Mouse (Mus musculus): ENCODE measurements around the gene Olfr996. TPM values are rescaled to one million over a fixed set of nuclear protein-coding genes. Genes with fewer than 3 reads are reported as not detected.

The Olfr996 gene
- polyA plus RNA-seq (2012; rRNA removed): not detected in 2 replicates

DNA sequence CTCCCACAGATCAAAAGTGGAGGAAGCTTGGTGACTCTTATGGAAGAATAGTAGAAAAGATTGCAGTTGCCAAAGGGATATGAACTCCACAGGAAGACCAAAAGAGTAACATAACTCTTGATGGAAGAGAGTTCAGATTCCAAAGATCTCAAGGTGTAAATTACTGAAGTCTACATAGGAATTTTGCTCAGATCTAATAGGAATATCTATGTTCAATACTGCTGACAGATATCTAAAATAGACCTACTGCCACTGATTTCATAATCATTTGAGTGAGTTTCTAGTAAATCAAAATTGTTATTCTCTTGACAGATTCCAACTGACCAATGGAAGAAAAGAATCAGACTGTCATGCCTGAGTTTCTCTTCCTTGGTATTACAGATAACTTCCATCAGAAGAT is at the start of gene Olfr996:
Gene Olfr996 (plus strand): TSS at position 301 of the 400 bp plus-strand sequence.

DNA sequence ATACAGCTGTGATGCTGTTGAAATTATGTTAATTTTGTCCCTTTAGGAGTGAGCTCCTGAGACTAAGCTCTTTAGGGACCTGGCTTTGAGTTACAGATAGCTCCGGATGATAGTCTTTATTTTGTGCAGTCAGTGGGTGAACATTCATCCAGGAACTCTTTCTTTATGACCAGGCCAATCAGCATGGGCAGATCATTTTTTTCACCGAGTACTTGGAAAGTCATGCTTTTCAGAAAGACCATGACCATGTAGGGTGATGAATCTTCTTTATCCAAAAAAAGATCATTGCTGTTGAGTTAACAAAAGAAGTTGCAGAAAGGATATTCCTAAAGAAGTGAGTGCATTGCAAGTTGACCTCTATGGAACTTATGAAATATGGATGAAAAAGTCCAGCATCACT is 9.6 kb downstream of the Olfr996 start, which contains the start of gene Olfr998:
Gene Olfr998 (plus strand): TSS at position 301 of the 400 bp plus-strand sequence.

DNA sequence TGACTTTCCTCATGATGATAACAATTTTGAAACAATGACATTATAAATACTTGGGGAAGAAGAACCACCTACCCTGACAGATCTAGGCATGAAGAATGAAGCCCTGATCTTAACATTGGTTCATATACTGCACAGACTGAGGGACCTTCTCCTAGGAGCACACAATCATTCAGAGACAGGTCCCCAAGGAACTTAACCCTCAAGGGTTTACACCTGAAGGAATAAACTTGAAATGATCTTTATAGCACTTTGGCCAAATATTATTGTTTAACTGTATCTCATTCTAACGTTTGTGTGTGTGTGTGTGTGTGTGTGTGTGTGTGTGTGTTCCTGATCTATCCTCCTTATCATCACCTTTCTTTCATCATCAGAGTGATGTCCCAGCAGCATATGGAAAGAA is 32.8 kb downstream of the Olfr996 start, which contains the start of gene Olfr1000:
Gene Olfr1000 (minus strand): TSS at position 101 of the 400 bp plus-strand sequence.

Other genes starting within 250 kb of the Olfr996 start
- gene Olfr987, start 239.9 kb upstream of the Olfr996 start, polyA plus RNA-seq (2012; rRNA removed): not detected in 2 replicates
- not detected in 2 replicates for gene Olfr988, start 216.0 kb upstream of the Olfr996 start, polyA plus RNA-seq (2012; rRNA removed)
- not detected in 2 replicates for gene Olfr992, start 169.7 kb upstream of the Olfr996 start, polyA plus RNA-seq (2012; rRNA removed)
- gene Olfr993, start 164.3 kb upstream of the Olfr996 start, polyA plus RNA-seq (2012; rRNA removed): not detected in 2 replicates
- gene Olfr994, start 142.8 kb upstream of the Olfr996 start, polyA plus RNA-seq (2012; rRNA removed): not detected in 2 replicates
- gene Olfr995, start 135.6 kb upstream of the Olfr996 start, polyA plus RNA-seq (2012; rRNA removed): not detected in 2 replicates
- 0.04 TPM in 2 replicates for gene 4833423E24Rik, start 60.2 kb upstream of the Olfr996 start, polyA plus RNA-seq (2012; rRNA removed)
- gene Olfr998, start 9.7 kb downstream of the Olfr996 start, polyA plus RNA-seq (2012; rRNA removed): not detected in 2 replicates
- not detected in 2 replicates for gene Olfr1000, start 32.7 kb downstream of the Olfr996 start, polyA plus RNA-seq (2012; rRNA removed)
- not detected in 2 replicates for gene Olfr1002, start 71.5 kb downstream of the Olfr996 start, polyA plus RNA-seq (2012; rRNA removed)
- not detected in 2 replicates for gene Olfr154, start 85.2 kb downstream of the Olfr996 start, polyA plus RNA-seq (2012; rRNA removed)
- not detected in 2 replicates for gene Olfr1006, start 99.6 kb downstream of the Olfr996 start, polyA plus RNA-seq (2012; rRNA removed)
- gene Olfr1008, start 110.2 kb downstream of the Olfr996 start, polyA plus RNA-seq (2012; rRNA removed): not detected in 2 replicates
- gene Olfr1009, start 136.2 kb downstream of the Olfr996 start, polyA plus RNA-seq (2012; rRNA removed): not detected in 2 replicates
- not detected in 2 replicates for gene Olfr1012, start 183.6 kb downstream of the Olfr996 start, polyA plus RNA-seq (2012; rRNA removed)
- not detected in 2 replicates for gene Olfr1013, start 187.9 kb downstream of the Olfr996 start, polyA plus RNA-seq (2012; rRNA removed)
- not detected in 2 replicates for gene Olfr1014, start 193.5 kb downstream of the Olfr996 start, polyA plus RNA-seq (2012; rRNA removed)
- not detected in 2 replicates for gene Olfr1015, start 202.8 kb downstream of the Olfr996 start, polyA plus RNA-seq (2012; rRNA removed)
- not detected in 2 replicates for gene Olfr1016, start 223.3 kb downstream of the Olfr996 start, polyA plus RNA-seq (2012; rRNA removed)
- gene Olfr1018, start 239.3 kb downstream of the Olfr996 start, polyA plus RNA-seq (2012; rRNA removed): not detected in 2 replicates